Mouse (Mus musculus): ENCODE results near the gene Tmem72.

Gene Tmem72

GRCm38 (mm10) chr6:116649811-116650210 is 66.9 kb downstream of the Tmem72 start:
- no peak for DNase-seq (ENCODE audit: low read depth, low spot score)

DNA sequence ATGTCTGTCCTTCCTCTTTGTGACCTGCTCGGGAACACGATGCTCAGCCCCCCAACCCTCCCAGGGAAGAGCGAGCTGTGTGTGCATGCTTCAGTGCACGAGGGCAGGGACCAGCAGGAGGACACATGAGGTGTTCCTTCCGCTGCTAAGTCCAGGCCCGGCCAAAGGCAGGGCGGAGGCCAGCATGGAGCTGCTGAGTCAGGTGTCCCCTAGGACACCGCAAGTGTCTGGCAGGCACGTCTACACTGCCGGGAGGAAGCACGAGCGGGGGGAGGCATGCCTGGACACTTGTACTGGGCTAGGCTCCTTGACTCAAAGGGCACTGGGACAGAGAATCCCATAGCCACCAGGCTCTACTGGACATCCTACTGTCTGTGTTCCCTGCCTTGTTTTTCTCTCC is 69.0 kb downstream of the Tmem72 start:
- DNase-seq (ENCODE audit: low read depth, low spot score), result no peak

DNA sequence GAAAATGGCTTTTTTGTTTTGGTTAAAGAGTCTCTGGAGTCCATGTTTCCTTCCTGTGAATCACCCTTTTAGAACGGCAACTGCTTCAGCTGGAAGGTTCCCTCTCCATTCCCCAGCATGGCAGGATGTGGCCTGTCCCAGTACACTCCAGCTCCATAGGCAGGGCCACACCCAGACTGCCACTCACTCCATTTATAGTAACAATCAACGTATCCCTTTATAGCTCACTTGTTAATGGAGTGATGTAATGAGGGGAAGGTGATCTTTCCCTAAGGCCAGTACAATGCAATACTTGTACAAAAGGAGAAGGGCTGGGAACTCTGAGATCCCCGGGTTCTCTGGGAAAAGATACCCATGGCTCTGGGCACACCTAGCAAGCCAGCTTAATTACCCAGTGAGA is 72.4 kb downstream of the Tmem72 start:
- no peak for DNase-seq (ENCODE audit: low read depth, low spot score)

- DNase-seq (ENCODE audit: low read depth, low spot score), result no peak
Measured at GRCm38 (mm10) chr6:116643881-116644280, 72.8 kb downstream of the Tmem72 start.

DNA sequence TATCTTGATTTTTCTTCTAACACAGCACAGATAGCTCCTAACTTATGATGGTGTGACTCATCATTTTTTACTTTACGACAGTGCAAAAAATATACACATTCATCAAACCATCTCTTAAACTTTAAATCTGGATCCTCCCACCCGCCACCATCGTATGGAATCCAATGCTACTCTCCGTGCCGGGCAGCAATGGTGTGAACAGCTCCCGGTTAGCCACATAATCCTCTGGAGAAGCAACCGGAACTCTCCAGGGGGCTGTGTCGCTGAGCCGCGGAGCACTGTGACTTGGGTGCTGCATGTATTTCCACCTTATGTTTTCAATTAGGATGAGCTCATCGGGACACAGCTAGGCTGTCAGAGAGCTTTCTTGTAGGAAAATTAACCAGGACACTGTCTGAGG is 73.8 kb downstream of the Tmem72 start:
- peak; percentile 77 for DNase-seq (ENCODE audit: low read depth, low spot score)

GRCm38 (mm10) chr6:116639663-116640062 is 77.0 kb downstream of the Tmem72 start:
- no peak for DNase-seq (ENCODE audit: low read depth, low spot score)

DNA sequence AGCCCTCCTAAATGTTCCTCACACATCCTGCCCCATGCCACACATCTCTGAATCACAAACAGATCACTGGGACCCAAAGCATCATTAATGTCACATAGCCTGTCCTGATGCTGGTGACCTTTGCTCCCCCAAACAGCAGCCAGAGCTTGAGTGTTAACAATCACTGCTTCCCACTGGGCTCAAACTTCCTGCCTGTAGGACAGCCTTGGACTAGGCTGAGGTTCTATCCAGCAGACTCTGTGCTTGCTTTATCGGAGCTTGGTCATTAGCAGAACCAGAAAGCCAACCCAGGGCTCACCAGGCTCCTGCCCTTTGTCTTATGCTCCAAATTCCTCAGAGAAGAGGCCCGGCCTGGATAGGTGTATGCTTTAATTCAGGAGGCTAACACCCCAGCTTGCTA is 77.8 kb downstream of the Tmem72 start:
- DNase-seq (ENCODE audit: low read depth, low spot score), result no peak

DNA sequence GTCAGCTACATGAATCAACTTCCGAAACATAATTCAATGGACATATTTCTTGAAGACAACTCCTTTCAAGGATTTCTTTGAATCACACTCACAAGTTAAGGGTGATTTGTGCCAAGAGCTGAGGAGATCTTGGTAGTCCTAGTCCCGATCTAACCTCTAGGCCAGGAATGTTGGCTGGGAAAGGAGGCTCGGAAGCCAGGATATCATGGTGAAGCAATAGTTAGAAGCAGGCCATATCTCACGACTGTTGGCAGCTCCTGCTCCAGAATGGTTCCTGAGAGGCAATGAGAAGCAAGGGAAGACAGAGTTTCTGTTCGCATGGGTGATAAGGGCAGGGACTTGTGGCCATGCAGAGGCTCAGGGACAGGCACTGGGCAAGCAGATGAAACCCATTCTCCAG is 79.2 kb downstream of the Tmem72 start:
- DNase-seq (ENCODE audit: low read depth, low spot score), result no peak

DNA sequence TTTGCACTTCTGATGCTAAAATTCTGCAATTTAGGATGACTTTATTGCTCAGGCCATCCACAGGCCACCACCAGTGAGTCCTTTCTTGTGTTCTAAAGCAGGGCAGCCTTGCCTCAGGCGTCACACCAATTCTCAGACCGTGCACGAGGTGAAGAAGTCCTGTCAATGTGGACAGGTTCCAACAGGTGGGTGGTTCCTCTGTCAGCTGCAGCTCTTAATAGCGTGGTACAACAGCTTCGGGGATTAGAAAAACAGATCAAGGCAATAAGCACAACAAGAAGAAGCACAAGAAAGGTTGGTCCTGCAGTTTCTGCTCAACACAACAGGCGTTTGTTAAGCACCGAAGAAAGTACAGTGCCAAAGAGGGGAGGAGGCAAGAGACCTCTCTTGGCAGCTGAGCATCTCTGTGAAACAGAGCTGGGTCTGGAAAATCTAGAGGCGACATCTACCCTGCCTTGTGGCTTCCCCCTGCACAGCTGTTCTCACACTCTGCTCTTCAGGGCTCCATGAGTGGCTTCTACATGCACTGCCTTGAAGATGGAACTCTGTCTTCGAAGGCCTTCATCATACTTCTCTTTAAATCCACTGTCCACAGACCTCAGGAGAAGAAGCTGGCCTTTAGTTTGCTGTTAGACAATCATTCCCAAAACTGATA is 80.0 kb downstream of the Tmem72 start:
- DNase-seq (ENCODE audit: low read depth, low spot score), result no peak

DNA sequence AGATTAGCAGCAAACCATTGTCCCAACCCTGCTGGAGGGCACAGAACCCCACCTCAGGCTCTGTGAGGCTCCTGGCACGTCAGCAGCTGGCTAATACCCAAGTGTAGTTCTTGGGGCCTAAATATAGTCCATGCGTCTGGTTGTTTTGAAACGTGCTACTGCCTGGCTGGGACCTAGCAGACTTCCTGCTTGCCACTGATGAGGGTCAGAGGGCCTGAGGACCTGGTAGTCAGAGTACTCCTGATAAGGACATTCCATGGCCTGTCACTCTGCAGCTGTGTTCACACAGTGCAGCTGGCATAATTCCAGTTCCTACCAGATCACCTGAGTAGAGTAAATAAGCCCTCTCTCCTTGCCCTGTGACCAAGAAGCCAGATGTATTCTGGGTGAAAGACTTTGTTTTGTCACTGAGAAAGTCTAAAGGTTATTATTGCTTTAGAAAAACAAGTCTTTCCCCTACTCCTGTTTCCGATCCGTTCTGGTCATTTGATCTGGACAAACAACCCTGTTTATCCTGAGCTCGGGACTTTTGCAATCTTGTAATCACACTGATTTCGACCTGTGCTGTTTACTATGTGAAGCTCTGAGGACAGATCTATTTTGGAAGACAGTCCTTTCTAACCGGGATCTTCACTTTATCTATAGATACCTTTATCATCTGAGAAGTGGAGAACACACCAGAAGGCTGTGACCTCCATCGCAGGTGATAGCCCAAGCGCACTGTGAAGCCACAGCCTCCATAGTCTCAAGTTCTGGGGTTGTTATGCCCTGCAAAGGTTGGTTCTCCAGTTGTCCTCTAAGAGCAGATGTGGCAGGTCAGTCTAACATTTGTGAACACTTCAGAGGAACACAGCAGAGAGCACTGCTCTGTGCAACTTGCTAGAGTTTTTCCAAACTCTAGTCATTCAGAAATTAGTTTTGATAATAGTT is 81.2 kb downstream of the Tmem72 start:
- DNase-seq (ENCODE audit: low read depth, low spot score), result no peak

GRCm38 (mm10) chr6:116633741-116634695 is 82.7 kb downstream of the Tmem72 start:
- no peak for DNase-seq (ENCODE audit: low read depth, low spot score)

- DNase-seq (ENCODE audit: low read depth, low spot score), result no peak
Measured at GRCm38 (mm10) chr6:116632129-116632528, 84.6 kb downstream of the Tmem72 start.

GRCm38 (mm10) chr6:116629766-116630165 is 86.9 kb downstream of the Tmem72 start:
- no peak for DNase-seq (ENCODE audit: low read depth, low spot score)
